Mouse (Mus musculus) T-cell, adult 2 months (primary cell): ENCODE measurements at regions not wholly inside any gene's neighbourhood (a gene's known extent, or its start where the extent isn't known, plus 50 kb on each side); places are given as distances from the start of the nearest gene placed in this dataset.
A peak's percentile ranks its signal among the peaks of the same experiment; 100 is the strongest.

Experiments used
- DNase-seq: peaks from one replicate; pipeline ENCODE4 v3.0.0; 2022; ENCODE audit warnings: low spot score

DNA sequence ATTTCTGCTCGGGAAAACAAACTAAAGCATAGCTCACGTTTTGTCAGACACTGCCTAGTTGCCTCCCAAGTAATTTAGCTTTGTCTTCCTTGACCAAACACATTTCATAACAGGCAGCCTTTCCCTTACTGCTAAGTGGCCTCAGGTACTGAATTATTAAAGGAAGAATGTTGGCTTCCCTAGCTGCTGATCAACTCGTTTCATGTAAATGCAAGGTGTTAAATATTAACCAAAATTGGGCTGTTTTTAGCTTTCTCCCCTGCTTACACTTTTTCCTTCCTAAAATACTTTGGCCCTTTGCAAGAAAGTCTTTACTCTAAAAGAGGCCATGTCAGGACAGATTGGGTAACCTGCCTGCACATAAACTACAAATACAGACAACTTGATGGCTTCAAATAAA is 265.4 kb downstream of the Pmp22 start:
- DNase-seq, result no peak

DNA sequence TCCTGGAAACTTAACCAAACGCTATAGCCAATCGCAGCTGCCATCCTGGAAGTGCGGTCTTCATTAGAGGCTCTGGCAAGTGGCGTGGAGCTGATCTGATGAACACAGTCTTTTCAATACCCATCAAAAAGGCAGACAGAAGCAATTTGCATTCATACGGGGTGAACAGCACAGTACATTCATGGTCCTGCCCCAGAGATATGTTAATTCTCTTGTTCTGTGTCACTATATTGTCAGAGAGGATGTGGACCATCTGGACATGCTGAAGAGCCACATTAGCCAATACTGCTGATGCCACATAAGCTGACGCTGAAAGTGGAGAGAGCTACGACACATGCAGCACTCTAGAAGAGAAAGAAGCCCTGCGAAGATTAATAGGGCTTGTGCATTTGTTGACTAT is 267.6 kb downstream of the Pmp22 start:
- DNase-seq, result no peak

DNA sequence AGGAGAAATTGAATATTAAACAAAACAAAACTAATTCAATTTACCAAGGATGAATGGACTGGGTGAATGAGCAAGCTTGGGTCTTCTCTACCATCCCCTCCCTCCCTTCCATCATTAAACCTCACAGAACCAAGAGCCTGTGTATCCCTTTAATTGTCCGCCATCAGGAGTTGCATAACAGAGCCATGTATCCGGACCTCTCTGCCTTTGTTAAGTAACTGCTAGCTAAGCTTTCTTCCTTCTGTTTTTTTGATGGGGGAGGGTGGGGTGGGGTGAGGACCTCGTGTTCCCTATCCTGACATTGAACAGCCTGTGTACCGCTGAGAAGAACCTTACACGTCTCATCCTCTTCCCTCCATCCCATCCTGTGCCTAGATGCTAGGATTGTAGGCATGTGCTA is 274.0 kb downstream of the Pmp22 start:
- no peak for DNase-seq

DNA sequence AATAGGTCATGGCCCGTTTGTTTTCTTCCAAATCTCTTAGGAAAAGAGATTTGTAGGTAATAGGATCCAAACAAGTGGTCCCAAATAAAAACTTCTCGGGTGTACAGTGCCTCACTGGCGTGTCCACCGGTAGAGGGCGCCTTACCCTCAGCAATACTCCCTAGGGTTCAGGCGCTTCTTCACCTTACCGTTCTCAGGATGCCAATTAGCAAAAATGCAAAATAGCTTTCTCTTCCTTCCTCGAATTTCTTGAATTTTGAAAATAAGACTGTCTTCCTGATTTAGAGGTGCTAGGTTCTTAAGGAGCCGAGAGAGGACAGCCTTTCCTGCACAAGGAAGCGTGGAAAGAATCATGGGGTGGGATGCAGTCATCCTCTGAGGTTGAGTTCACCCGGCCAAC is 275.9 kb downstream of the Pmp22 start:
- peak; percentile 1 for DNase-seq

DNA sequence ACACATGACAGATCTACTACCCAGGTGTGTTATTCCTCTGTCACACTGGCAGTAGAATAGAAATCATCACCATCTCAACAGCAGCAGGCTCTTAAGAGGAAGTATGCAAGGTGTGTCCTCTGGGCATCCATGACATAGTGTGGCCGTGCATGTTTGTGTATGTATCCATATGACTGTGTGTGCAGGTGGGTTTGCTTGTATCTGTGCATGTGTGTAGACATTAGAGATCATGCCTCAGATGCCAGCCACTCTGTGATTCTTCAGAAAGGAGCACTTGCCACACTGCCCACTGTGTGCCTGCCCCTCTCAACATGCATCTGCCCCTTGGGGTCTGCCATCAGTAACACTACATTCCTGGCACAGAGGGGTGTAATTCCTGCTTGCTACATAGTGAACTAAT is 280.6 kb downstream of the Pmp22 start:
- no peak for DNase-seq

DNA sequence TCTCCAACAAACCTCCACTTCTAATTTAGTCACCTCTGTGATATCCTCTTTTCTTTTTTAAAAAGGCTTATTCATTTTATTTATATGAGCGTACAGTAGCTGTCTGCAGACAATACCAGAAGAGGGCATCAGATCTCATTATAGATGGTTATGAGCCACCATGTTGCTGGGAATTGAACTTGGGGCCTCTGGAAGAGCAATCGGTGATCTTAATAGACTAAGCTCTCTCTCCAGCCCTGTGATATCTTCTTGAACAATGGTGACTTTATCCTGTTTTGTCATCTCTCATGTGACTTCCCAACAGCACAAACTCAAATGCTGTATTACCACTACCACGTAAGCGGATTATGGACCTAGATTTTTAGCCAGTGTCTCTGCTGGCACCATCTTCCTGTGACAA is 282.1 kb downstream of the Pmp22 start:
- no peak for DNase-seq

DNA sequence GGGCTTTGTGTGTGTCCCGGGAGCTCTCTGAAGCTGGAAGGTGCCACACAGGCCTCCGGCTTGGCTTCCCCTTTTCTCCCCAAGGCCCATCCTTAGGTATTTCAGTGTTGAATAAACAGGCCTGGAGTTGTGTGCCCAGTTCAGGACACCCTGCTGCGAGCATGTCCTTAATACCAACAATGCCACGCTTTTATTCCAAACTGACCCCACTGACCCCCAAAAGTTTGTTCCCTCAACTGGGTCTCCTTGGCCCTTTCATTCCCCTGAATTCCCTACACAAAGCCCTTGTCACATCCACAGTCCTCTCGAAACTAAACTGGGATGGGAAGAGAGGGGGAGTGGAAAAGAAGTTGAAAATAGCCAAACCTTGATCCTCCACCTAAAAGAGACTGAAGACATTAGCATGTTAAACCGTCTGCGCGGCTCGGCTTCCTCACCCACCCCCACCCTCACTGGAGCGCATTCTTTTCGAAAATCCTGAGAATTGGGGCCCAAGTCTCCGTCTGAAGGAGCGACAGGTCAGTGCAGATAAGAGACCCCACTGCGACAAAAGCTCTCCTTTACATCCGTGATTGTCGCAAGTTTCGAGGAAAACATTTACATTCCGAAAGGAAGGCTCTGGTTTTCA is 283.7 kb downstream of the Pmp22 start:
- no peak for DNase-seq

DNA sequence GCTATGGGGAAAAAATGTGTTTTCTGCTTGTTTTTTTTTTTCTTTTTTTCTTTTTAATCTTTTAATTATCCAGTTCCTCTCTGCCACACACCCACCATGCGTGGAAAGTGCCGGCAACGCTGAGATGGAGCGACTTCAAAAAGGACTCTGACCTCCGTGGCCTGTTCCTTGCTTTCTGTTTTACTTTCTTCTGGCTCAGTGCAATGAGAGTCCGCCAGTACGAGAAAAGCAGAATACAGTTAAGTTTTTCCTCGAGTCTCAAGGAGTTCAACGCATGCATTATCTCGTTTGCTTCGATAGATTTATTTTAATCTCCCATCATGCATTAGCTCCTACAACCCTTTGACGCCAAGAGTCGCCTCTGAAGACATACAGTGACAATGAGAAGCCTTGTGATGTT is 284.3 kb downstream of the Pmp22 start:
- no peak for DNase-seq

DNA sequence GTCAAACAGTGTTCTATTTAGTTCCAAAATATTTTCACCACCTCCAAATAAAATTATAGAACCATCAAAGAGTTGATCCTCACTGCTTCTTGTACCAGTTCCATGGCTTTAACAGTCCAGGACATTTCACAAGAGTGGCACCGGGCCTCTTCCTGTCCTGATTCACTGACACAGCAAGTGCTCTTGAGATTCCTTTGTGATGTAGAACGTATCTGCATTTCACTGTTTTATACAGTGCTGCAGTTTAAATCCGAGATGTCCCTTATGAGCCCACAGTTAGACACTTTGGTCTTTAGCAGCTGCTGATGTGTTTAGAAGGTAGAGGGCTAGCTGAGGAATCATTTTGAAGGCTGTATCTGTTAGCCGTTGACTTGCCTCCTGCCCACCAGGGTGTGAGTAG is 284.8 kb downstream of the Pmp22 start:
- DNase-seq, result no peak

DNA sequence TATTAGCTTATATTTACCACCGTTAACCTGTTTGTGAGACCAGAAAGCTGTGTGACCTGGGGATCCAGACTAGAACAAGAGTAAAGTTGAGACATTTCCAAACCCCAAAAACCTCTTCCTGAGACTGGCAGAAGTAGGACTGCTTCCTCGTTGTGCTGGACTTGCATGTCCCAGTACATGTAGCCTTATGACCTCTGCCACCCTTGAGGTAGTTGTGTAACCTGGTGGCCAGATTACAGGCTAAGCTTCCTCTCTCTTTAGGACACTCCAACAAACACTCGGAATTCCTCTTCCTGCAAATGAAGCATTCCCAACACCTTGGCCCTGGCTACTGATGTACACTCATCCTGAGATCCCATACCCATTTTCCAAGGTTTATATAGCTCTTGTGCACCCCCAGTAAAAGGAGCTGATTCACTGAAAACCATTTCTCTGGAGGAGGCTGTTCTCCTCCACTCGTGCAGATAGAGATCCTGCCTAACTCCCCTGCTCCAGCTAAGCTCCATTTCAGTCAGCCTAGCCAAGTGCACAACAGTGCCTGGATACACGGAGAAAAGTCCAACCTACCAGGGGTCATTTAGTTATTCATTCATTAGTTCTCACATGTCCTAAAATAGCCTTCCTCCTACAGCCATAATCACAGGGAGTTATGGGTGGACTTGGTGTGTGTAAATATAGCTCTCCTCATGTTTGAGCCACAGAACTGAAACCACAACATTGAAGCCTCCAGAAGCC is 289.4 kb downstream of the Pmp22 start:
- DNase-seq, result no peak

DNA sequence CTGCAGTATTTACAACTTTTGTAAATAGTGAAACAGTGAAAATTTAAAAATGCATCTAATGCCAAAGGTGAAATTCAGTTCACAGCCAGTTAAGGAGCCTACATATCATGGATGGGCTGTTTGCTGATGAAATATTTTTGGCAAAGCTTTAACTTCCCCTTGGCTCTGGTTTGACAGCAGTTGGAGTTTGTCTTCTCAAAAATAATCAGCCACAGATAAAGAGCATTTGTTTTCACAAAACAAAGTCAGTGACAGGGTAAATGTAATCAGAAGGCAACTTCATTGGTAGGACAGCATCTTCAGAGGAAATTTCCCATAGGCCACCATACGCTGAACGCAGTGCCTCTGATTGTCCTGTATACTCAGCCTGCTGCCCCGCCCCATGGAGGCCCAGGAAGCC is 291.6 kb downstream of the Pmp22 start:
- no peak for DNase-seq

DNA sequence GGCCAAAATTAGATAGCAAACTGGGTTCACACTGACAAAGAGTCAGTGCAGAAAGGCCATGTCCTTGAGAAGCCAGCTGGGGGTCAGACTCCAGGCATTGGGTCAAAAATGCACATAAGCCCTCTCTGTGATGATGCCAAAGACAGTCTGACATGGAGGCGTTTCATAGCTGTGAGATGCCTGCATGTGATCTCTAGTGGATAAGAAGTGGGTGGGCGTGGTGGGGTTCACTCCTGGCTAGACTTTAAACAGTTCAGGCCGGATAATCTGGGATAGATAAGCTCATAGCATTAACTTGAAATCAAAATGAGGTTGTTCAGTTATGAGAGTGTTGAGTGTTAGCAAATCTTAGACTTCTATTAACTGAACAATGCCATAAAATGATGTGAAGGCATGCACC is 293.3 kb downstream of the Pmp22 start:
- no peak for DNase-seq

DNA sequence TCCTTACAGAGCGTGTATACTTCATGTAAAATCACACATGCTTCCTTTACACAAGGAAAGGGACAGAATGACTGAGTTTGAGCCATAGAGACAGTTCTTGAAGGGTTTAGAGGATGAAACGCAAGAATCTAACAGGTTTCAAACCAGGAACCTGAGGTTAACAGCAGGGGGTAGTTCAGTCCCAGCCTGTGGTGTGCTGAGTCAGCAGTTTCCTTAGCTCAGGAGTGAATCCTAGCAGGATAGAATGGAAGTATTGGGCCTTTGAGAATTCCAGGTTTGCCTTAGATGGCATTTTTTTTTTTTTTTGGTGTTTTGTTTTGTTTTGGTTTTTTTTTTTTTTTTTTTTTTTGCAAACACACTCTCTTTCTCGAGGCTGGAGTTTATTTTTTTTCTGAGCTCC is 295.5 kb downstream of the Pmp22 start:
- DNase-seq, result no peak

DNA sequence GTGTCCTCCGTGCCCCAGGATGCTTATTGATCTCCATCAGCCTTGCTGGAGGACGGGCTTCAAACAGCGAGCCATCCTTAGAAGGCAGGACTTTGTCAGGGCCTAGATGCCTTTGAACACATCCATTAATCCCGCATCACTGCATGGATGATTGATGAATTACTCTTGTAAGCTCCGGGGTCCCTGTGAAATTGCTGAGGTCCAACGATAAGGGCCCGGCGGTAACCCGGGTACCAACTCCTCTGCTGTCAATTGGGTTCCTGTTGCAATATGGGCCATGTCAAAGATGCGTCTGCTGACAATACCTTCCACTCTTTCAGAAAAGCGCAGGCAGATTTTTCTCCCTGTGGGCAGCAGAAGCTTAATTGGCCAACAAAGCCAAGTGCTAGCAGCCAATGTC is 297.0 kb downstream of the Pmp22 start:
- no peak for DNase-seq

DNA sequence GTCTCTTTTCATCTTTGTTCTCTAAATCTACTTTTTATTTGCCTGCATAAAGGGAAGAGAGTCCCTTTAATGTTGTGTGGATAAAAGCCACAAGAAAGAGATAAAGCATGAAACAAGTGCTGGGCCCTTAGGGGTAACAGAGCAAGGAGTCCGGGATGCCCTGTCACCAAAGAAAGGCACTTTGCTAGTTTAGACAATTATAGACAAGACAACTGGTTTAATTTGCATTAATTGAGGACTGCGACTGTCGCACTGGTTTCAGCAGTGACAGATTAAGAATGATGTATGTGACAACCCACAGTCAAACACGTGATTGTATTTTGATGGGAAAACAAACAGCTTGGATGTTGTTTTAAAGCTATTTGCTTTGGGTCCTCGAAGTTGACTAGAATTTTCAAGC is 325.0 kb downstream of the Pmp22 start:
- no peak for DNase-seq

DNA sequence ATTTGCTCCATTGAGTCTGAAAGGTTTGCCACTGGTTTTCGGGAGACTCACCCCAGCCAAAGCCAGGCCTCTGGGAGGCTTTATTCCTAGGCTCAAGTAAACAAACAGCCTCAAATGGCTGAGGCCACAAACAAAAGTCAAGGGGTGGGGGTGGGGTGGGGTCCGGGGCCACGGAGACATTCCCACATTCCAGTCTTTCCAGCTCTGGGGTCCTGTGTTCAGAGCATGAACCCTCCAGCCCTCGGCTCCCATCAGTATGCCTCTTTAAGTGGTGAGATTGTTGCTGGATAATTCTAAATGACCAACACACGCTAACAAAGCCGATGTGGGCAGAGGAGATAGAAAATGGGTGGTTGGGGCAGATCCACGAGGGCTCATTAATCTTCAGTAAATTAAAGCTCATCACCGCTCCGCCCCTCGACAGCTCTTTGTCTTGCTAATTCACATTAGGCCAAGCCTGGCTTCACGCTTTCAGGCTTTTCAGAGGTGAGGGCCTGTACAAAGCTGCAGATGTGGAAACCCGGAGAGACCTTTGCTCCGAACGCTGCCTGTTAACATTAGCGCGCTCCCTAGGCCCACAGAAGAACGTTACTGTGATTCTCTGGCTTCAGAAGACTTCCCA is 326.2 kb downstream of the Pmp22 start:
- DNase-seq, result no peak

DNA sequence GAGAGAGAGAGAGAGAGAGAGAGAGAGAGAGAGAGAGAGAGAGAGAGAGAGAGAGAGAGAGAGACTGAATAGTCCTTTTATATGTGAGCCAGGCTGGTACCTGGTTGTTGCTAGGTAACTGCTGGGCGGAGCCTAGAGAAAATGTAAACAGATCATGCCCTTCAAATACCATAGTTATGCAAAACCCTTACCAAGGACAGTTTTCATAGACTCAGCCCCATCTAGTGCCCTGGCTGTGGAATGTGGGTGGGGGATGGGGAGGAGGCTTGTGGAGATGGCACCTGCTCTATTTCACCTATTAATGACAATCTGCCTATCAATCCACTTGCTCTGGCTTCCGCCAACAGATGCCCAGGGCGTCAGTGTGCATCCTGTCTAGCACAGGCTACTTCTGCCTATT is 327.6 kb downstream of the Pmp22 start:
- no peak for DNase-seq

DNA sequence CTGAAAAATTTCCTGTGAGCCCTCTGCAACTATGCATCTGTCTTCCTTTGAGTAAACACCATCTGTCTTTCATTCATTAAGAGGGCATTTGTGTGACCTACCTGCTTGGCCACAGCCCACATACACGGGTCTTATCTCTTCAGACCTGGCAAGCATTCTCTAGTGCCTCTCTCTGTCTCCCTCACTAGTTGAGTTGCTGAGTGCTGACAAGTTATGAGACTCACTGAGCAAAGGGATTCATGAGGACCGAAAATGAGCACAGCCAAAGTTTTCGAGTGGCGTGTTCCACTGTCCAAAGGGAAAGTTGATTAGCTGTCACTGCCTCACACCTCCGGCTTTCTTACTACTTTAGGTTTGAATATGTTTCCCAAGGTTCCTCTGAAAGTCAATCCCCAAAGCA is 328.5 kb downstream of the Pmp22 start:
- no peak for DNase-seq

DNA sequence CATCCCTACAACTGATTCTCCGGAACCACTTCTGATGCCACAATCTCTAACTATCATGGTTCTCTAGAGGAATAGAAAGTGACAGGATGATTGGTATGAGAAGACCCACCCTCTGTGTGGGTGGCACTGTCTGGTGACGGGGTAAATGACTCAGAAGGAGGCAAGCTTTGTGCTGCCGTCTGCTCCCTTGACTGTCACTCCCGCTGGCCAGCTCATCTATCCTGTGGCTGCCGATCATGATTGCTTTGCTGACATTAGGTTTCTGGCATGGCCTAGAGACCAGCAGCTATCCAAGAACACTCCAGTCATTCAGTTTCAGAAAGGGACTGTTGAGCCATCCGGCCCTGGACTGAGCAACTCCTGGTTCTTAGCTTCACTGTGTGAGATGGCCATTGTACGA is 331.4 kb downstream of the Pmp22 start:
- DNase-seq, result no peak

DNA sequence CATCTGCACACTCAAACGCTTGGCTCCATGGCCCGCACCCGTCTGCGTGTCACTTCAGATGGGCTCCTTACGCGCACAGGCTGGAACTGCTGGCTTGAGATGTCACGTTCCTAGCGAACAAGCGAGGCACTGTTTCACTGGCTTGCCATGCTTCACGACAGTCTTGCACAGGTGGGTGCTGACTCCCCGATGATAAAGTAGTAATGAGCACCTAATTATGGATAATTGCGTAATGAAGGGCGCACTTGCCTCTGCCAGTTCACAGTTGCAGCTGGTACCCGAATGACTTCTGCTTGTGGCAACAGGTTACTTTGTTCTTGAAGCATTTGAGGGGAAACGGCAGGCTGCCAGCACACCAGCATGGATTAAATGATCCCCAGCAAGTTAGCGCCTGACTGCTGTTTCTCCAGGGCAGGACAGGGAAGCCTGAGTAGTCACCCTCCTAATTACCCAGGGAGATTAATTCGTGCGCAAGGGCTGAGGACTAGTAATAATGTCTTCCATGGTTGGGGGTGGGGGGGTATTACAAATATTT is 335.1 kb downstream of the Pmp22 start:
- DNase-seq, result no peak

DNA sequence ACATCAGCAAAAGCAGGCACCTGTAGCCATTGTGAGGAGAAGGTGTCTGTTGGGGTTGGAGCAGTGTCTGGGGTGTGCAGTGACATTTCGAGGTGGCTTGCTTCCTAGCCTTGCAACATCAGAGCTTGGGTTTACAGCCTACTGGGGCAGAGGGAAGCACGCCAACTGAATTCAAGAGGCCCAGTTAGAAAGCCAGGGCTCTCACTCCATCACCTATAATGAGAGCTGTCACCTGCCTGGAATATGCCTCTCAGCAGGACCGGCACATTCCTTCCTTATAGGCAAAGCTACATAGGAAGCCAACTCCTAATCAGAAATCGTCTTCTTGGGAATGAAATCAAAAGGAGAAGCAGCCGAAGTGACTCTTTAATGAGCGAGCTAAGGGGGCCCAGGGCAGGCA is 337.2 kb downstream of the Pmp22 start:
- no peak for DNase-seq

DNA sequence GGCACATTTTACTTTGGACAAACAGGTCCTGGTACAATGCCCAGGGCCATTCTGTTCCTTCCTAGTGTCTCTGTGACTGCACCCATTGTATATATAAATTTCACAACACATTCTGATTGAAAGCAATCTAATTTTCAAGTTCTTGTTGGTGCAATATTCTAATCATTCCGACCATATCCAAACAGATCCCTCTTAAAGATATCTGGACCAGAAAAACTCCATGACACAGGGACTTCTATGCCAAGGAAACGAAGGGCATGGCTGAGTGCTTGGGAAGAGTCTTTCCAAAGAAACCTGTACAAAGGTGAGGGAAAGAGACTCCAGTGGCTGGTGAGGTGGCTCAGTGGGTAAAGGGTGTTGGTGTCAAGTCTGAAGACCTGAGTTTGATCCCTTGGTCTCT is 337.8 kb downstream of the Pmp22 start:
- DNase-seq, result no peak

DNA sequence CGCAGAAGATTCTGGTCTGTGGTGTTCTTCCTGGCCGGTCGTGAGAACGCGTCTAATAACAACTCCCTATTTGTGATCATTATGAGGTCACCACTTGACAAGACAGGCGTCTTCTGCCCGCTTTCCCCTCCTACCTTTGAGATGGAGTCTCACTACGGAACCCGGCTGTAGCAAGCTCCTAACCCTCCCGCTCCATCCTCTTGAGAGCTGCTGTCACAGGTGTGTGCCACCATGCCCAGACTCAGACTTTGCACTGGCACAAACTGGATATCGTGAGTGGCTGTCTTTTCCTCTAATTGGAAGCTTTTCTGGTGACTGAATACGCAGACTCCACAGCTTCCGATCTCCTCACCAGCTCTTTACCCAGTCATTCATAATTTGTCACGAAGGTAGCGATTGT is 346.0 kb downstream of the Pmp22 start:
- DNase-seq, result no peak
